Mouse (Mus musculus) C2C12 (cell line): ENCODE measurements around the gene Adprhl2.

Source experiments
- CEBPB ChIP-seq: IDR thresholded peaks from one replicate; pipeline ENCODE4 v1.6.1; 2011; ENCODE audit warnings: low read depth, mild to moderate bottlenecking, control low read depth, moderate library complexity
- CTCF ChIP-seq: IDR thresholded peaks from one replicate; pipeline ENCODE4 v1.5.1; 2011; ENCODE audit not compliant: control insufficient read depth, insufficient read depth, insufficient read length
- MAX ChIP-seq: IDR thresholded peaks from one replicate; pipeline ENCODE4 v1.6.1; 2011; ENCODE audit warnings: mild to moderate bottlenecking, control low read depth
- MYOD1 ChIP-seq: IDR thresholded peaks from one replicate; pipeline ENCODE4 v1.6.1; 2011; ENCODE audit warnings: low read depth; ENCODE audit not compliant: control insufficient read depth, insufficient read length
- MYOG ChIP-seq: IDR thresholded peaks from one replicate; pipeline ENCODE4 v1.6.1; 2011; ENCODE audit not compliant: control insufficient read depth, insufficient read length; ENCODE audit errors: extremely low read depth
- USF1 ChIP-seq: IDR thresholded peaks from one replicate; pipeline ENCODE4 v1.6.1; 2011; ENCODE audit warnings: low read depth, mild to moderate bottlenecking, control low read depth, moderate library complexity

- TF ChIP-seq MYOG (no peak), CTCF (no peak), USF1 (no peak), MYOD1 (no peak), MAX (no peak), CEBPB (no peak)
These were observed 4.5 kb upstream of the Adprhl2 start for GRCm38 (mm10) chr4:126326036-126326435.
